ENCODE assay signal across 17 mouse cellular contexts in the genomic region with DNA sequence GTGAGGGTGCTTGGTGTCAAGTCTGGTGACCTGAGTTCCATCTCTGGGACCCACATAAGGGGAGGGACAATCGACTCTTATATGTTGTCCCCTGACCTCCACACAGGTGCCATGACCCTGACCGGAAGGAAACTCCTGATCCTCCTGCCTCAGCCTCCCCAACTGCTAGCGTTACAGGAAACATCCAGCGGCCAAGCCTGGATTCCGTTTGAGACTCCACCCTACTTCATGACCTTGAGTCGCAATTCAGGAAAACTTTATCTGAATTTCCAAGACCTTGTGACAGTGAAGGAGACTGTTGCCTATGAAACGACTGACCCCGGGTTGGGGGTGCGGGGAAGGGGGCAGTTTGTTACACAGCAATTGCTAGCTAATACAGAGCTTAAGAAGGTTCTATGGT. TPM values are rescaled to one million over a fixed set of nuclear protein-coding genes. Genes with fewer than 3 reads are reported as not detected.
DNase-seq lines count a peak whose midpoint lies in the region; ATAC-seq and TF ChIP-seq lines count a peak whose summit lies in the region.
"Had no signal": no experiment of that assay in that cellular context is flagged by ENCODE, and none has a peak within 500 bp of the region (broad histone marks: within the 10 kb centered on the region; RNA-seq: fewer than 3 reads in every experiment).

No protein-coding gene starts in this region.

- no peak for ATAC-seq in intestine, embryonic 15.5 days
- ATAC-seq in intestine, embryonic 16.5 days: no peak
- ATAC-seq in lung, postnatal 0 days: no peak
- ATAC-seq in midbrain, embryonic 15.5 days (replicated peaks): no peak

- 86% methylated on average over 9 of the region's 9 CpGs for WGBS in intestine, embryonic 15.5 days
- WGBS in intestine, embryonic 16.5 days: 93% methylated on average over 9 of the region's 9 CpGs
- WGBS in lung, postnatal 0 days: 83% methylated on average over 9 of the region's 9 CpGs
- WGBS in midbrain, embryonic 15.5 days: 93% methylated on average over 9 of the region's 9 CpGs

- TF ChIP-seq EP300 in lung, postnatal 0 days (IDR thresholded peaks at IDR 0.05): no peak

- no peak overlapping the region for H3K4me3 ChIP-seq in intestine, embryonic 15.5 days (replicated peaks)
- H3K4me3 ChIP-seq in intestine, embryonic 16.5 days (ENCODE audit: low read length): no peak overlapping the region
- H3K4me3 ChIP-seq in lung, postnatal 0 days (ENCODE audit: low read depth, low read length): no peak overlapping the region
- no peak overlapping the region for H3K4me3 ChIP-seq in brown adipose tissue, adult 24 weeks (ENCODE audit: insufficient read depth, low read depth, low read length)
- H3K4me3 ChIP-seq in midbrain, embryonic 15.5 days: no peak overlapping the region
- H3K4me3 ChIP-seq: embryonic facial prominence, embryonic 15.5 days; erythroblast, embryonic 14.5 days; forebrain, embryonic 10.5 days; forebrain, embryonic 15.5 days; heart, adult 2 months; hindbrain, embryonic 15.5 days had no signal

- DNase-seq in lung, postnatal 0 days (ENCODE audit: low spot score): no peak
- no peak for DNase-seq in lung, postnatal 25 days (ENCODE audit: low spot score)
- peak; percentile 75 for DNase-seq in R1 (ENCODE audit: low read depth, low spot score)
- no peak for DNase-seq in kidney, postnatal 14 days
- DNase-seq: cerebellum, postnatal 14 days; embryo, embryonic 11 days; gastrocnemius, postnatal 10 days had no signal

- no peak for TF ChIP-seq CTCF in lung, postnatal 0 days (IDR thresholded peaks at IDR 0.05)

- H3K27me3 ChIP-seq in intestine, embryonic 15.5 days (replicated peaks): peaks cover 10% of the 10 kb centered on the region; the same call in 1 of the 2 replicates
- no peaks in the 10 kb centered on the region for H3K27me3 ChIP-seq in intestine, embryonic 16.5 days (replicated peaks; ENCODE audit: control insufficient read depth, insufficient read depth, low read length)
- H3K27me3 ChIP-seq in lung, postnatal 0 days (replicated peaks; ENCODE audit: insufficient read depth, low read length): no peaks in the 10 kb centered on the region; the same call in 1 of the 2 replicates
- H3K27me3 ChIP-seq in midbrain, embryonic 15.5 days (replicated peaks): peaks cover 65% of the 10 kb centered on the region

- no peaks in the 10 kb centered on the region for H3K36me3 ChIP-seq in intestine, embryonic 15.5 days
- H3K36me3 ChIP-seq in intestine, embryonic 16.5 days (ENCODE audit: control insufficient read depth, insufficient read depth, low read length): no peaks in the 10 kb centered on the region
- H3K36me3 ChIP-seq in lung, postnatal 0 days (ENCODE audit: insufficient read depth, low read length): no peaks in the 10 kb centered on the region
- no peaks in the 10 kb centered on the region for H3K36me3 ChIP-seq in midbrain, embryonic 15.5 days (replicated peaks)
- H3K36me3 ChIP-seq: embryonic facial prominence, embryonic 15.5 days; forebrain, embryonic 10.5 days; forebrain, embryonic 15.5 days; hindbrain, embryonic 15.5 days had no signal

- no peaks in the 10 kb centered on the region for H3K9me3 ChIP-seq in intestine, embryonic 15.5 days
- no peaks in the 10 kb centered on the region for H3K9me3 ChIP-seq in intestine, embryonic 16.5 days (ENCODE audit: control insufficient read depth, low read length)
- no peaks in the 10 kb centered on the region for H3K9me3 ChIP-seq in lung, postnatal 0 days (ENCODE audit: low read length)
- no peaks in the 10 kb centered on the region for H3K9me3 ChIP-seq in midbrain, embryonic 15.5 days
- H3K9me3 ChIP-seq: embryonic facial prominence, embryonic 15.5 days; forebrain, embryonic 10.5 days; forebrain, embryonic 15.5 days; hindbrain, embryonic 15.5 days had no signal

- H3K4me1 ChIP-seq in intestine, embryonic 15.5 days (replicated peaks): peaks cover 27% of the 10 kb centered on the region
- H3K4me1 ChIP-seq in intestine, embryonic 16.5 days (ENCODE audit: control insufficient read depth, insufficient read depth, low read length): peaks cover 18% of the 10 kb centered on the region
- peaks cover 18% of the 10 kb centered on the region; the same call in 1 of the 2 replicates for H3K4me1 ChIP-seq in lung, postnatal 0 days (ENCODE audit: insufficient read depth, low read depth, low read length)
- H3K4me1 ChIP-seq in brown adipose tissue, adult 24 weeks (ENCODE audit: control insufficient read depth, insufficient read depth, insufficient read length, low read length): peaks cover 13% of the 10 kb centered on the region
- H3K4me1 ChIP-seq in midbrain, embryonic 15.5 days: peaks cover 26% of the 10 kb centered on the region

- no peak overlapping the region for H3K9ac ChIP-seq in intestine, embryonic 15.5 days
- no peak overlapping the region for H3K9ac ChIP-seq in intestine, embryonic 16.5 days (ENCODE audit: low read depth, low read length)
- no peak overlapping the region for H3K9ac ChIP-seq in lung, postnatal 0 days (replicated peaks; ENCODE audit: low read depth)
- H3K9ac ChIP-seq in midbrain, embryonic 15.5 days: no peak overlapping the region
- H3K9ac ChIP-seq: embryonic facial prominence, embryonic 15.5 days; forebrain, embryonic 15.5 days; hindbrain, embryonic 15.5 days had no signal

- no peak overlapping the region for H3K4me2 ChIP-seq in intestine, embryonic 15.5 days (replicated peaks)
- H3K4me2 ChIP-seq in intestine, embryonic 16.5 days (ENCODE audit: low read depth, low read length): no peak overlapping the region
- no peak overlapping the region for H3K4me2 ChIP-seq in lung, postnatal 0 days (replicated peaks; ENCODE audit: low read depth, low read length)
- no peak overlapping the region for H3K4me2 ChIP-seq in midbrain, embryonic 15.5 days
- H3K4me2 ChIP-seq: forebrain, embryonic 15.5 days had no signal

- peak overlapping the region; percentile 33; the same call in 1 of the 2 replicates for H3K27ac ChIP-seq in intestine, embryonic 15.5 days
- no peak overlapping the region for H3K27ac ChIP-seq in intestine, embryonic 16.5 days (ENCODE audit: low read length)
- 0 out of 2 replicates have a peak overlapping the region, but pooled peaks have one; percentile 40 for H3K27ac ChIP-seq in lung, postnatal 0 days (ENCODE audit: low read length)
- H3K27ac ChIP-seq in brown adipose tissue, adult 24 weeks (replicated peaks; ENCODE audit: low read depth, low read length): peak overlapping the region; percentile 79; the same call in 1 of the 2 replicates
- no peak overlapping the region for H3K27ac ChIP-seq in midbrain, embryonic 15.5 days
- H3K27ac ChIP-seq: embryonic facial prominence, embryonic 15.5 days; forebrain, embryonic 10.5 days; forebrain, embryonic 15.5 days; hindbrain, embryonic 15.5 days had no signal

RNA-seq across cellular contexts. Expression of a gene that starts 4.1 kb away (rescaled TPM):
- 12.3 and 13.1 TPM in 2 replicates for polyA plus RNA-seq in intestine, embryonic 15.5 days (2015; fragmentation: Nextera tagmentation; extraction: Ambion mirVana)
- polyA plus RNA-seq in intestine, embryonic 16.5 days (2015; fragmentation: Nextera tagmentation; extraction: Ambion mirVana): 7.7 and 9.9 TPM in 2 replicates
- 24.4 and 26.2 TPM in 2 replicates for polyA plus RNA-seq in lung, postnatal 0 days (2015; fragmentation: Nextera tagmentation; extraction: Ambion mirVana)
- polyA plus RNA-seq in brown adipose tissue, adult 24 weeks (2012; ENCODE audit: insufficient read depth, insufficient read length, missing spikeins): 7.9 and 8.2 TPM in 2 replicates
- 7.7 and 8.2 TPM in 2 replicates for polyA plus RNA-seq in midbrain, embryonic 15.5 days (2015; fragmentation: Nextera tagmentation; extraction: Ambion mirVana)

RNA-seq across cellular contexts. Expression of a gene that starts 7.3 kb away (rescaled TPM):
- 32.6 and 36.4 TPM in 2 replicates for polyA plus RNA-seq in intestine, embryonic 15.5 days (2015; fragmentation: Nextera tagmentation; extraction: Ambion mirVana)
- 38.1 and 44.6 TPM in 2 replicates for polyA plus RNA-seq in intestine, embryonic 16.5 days (2015; fragmentation: Nextera tagmentation; extraction: Ambion mirVana)
- 22.7 and 23.4 TPM in 2 replicates for polyA plus RNA-seq in lung, postnatal 0 days (2015; fragmentation: Nextera tagmentation; extraction: Ambion mirVana)
- polyA plus RNA-seq in brown adipose tissue, adult 24 weeks (2012; ENCODE audit: insufficient read depth, insufficient read length, missing spikeins): 2.5 and 3.0 TPM in 2 replicates
- 55.4 and 55.5 TPM in 2 replicates for polyA plus RNA-seq in midbrain, embryonic 15.5 days (2015; fragmentation: Nextera tagmentation; extraction: Ambion mirVana)

Comparison
In these comparisons a context has a peak if more than half of its experiments do, and no peak if none do; other contexts are left out.
1. H3K27ac ChIP-seq: peak in intestine, embryonic 15.5 days (single experiment), lung, postnatal 0 days (single experiment) and brown adipose tissue, adult 24 weeks (single experiment); none in intestine, embryonic 16.5 days (single experiment) and midbrain, embryonic 15.5 days (single experiment).